Mouse (Mus musculus) liver, embryonic 12.5 days (tissue): ENCODE measurements at regions not wholly inside any gene's neighbourhood (a gene's known extent, or its start where the extent isn't known, plus 50 kb on each side); places are given as distances from the start of the nearest gene placed in this dataset.

ENCODE experiments used
- ATAC-seq: fragments of 200-750 bp; cut with Nextera tagmentation; 2 replicates; pipeline ENCODE4 v1.8.0; 2017; ENCODE audit warnings: moderate number of reproducible peaks, mild to moderate bottlenecking, moderate library complexity
- H3K27ac ChIP-seq: fragments of 300-500 bp; sonication (generic); 2 replicates; pipeline ENCODE4 v1.5.1; 2016; ENCODE audit warnings: mild to moderate bottlenecking
- H3K27me3 ChIP-seq: fragments of 300-500 bp; sonication (generic); replicated peaks from 2 replicates; pipeline ENCODE4 v1.6.1; 2016; ENCODE audit warnings: mild to moderate bottlenecking, moderate library complexity
- H3K36me3 ChIP-seq: fragments of 300-500 bp; sonication (generic); 2 replicates; pipeline ENCODE4 v1.6.1; 2016; ENCODE audit warnings: mild to moderate bottlenecking, moderate library complexity
- H3K4me1 ChIP-seq: fragments of 300-500 bp; sonication (generic); 2 replicates; pipeline ENCODE4 v1.6.1; 2016
- H3K4me2 ChIP-seq: fragments of 300-500 bp; sonication (generic); 2 replicates; pipeline ENCODE4 v1.6.1; 2016; ENCODE audit warnings: mild to moderate bottlenecking, moderate library complexity
- H3K4me3 ChIP-seq: fragments of 300-500 bp; sonication (generic); 2 replicates; pipeline ENCODE4 v1.5.1; 2016; ENCODE audit warnings: mild to moderate bottlenecking, moderate library complexity
- H3K9ac ChIP-seq: fragments of 300-500 bp; sonication (generic); 2 replicates; pipeline ENCODE4 v1.6.1; 2016; ENCODE audit warnings: mild to moderate bottlenecking, moderate library complexity
- H3K9me3 ChIP-seq: fragments of 300-500 bp; sonication (generic); replicated peaks from 2 replicates; pipeline ENCODE4 v1.6.1; 2016; ENCODE audit warnings: mild to moderate bottlenecking, moderate library complexity
- WGBS: fragments of 180-500 bp; shearing (Covaris S2); methylation state at CpG from one replicate; pipeline ENCODE4 v1.1.7; 2016; ENCODE audit not compliant: insufficient replicate concordance; 5-methylcytosine and 5-hydroxymethylcytosine counted together

DNA sequence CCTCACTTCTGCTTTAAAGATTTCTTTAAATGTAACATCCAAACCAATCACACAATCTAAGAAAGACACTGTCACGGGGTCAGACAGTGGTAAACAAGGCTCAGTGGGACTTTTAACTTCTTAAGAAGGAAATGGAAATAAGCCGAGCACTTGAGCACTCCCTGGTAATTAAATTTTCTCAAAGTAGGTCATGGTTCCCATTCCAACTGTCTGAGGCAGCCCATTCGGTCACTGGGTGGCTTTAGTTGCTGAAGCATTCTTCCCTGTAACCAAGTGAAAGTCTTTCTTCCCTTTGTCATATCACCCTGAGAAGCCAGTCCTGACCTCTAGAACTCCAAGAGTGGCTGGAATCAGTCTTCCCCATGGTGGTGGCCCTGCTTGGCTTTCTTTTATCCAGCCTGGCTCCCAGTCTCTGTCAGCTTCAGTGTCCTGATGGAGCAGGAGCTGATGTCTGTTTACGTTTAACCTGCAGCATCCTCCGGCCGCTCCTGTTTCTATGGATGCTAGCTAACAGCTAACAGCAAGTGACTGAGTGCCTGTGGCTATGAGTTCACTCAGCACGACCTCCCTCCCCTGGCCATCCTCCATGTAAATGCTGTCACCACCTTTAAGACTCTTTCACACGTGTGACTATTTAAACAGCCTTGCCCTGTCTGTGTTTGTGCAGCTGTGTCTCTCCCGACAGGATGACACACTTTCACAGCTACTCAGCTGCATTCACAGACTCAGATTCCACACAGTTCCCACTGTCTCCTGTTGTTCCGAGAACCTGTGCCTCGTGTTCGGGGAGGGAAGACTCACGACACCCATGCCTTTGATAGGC, 82.0 kb upstream of the Pabpc6 start:
- H3K9me3 ChIP-seq = no peaks in the 10 kb centered on the region
- H3K4me3 ChIP-seq = no peak overlapping the region
- H3K27me3 ChIP-seq = no peaks in the 10 kb centered on the region
- 61% methylated on average over 13 of the region's 13 CpGs for WGBS
- ATAC-seq = no peak
- H3K4me1 ChIP-seq = no peaks in the 10 kb centered on the region
- H3K27ac ChIP-seq = no peak overlapping the region
- no peak overlapping the region for H3K4me2 ChIP-seq
- no peaks in the 10 kb centered on the region for H3K36me3 ChIP-seq
- H3K9ac ChIP-seq = no peak overlapping the region

DNA sequence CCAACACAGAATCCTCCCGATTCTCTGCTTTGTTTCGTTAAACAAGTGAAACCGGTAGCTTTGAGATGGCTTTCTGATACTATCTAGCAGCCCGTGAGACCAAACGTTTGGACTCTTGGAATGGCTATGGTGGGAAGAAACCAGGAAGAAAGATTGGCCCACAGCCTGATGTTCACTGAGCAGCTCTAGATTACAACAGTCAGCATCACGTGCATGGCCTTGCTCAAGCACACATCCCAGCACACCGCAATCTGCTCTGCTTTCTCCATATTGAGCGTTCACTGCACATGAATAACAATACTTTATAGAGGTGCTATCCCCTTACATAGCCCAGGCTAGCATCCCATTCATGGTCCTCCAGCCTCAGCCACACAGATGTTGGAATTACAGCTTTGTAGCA, 80.5 kb upstream of the Pabpc6 start:
- no peaks in the 10 kb centered on the region for H3K9me3 ChIP-seq
- no peak overlapping the region for H3K4me2 ChIP-seq
- no peaks in the 10 kb centered on the region for H3K36me3 ChIP-seq
- no peak overlapping the region for H3K27ac ChIP-seq
- H3K4me1 ChIP-seq = no peaks in the 10 kb centered on the region
- no peak for ATAC-seq
- H3K27me3 ChIP-seq = no peaks in the 10 kb centered on the region
- 76% methylated on average over 8 of the region's 8 CpGs for WGBS
- H3K9ac ChIP-seq = no peak overlapping the region
- no peak overlapping the region for H3K4me3 ChIP-seq

DNA sequence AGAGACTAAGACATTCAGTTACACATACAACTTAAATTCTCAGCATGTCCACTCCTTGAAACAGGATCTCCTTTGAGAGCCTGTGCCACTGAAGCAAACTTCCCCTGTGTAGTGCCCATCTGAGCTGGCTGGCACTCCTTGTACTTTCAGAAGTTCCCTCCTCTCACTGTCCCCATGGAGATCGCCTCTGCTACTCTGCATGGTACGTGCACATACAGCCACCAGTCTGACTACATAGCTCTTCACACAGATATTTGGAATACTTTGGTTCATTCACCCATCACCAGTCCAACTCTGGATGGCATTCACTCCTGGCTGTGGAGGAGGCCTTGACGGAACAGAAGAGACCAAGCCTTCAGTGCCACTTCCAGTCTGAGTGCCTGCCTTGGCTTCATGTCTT, 79.8 kb upstream of the Pabpc6 start:
- Histone ChIP-seq H3K4me2 (no peak overlapping the region), H3K27ac (no peak overlapping the region), H3K27me3 (no peaks in the 10 kb centered on the region), H3K9me3 (no peaks in the 10 kb centered on the region), H3K4me3 (no peak overlapping the region), H3K4me1 (no peaks in the 10 kb centered on the region), H3K36me3 (no peaks in the 10 kb centered on the region), H3K9ac (no peak overlapping the region)
- WGBS = 70% methylated on average over 3 of the region's 3 CpGs
- ATAC-seq = no peak

DNA sequence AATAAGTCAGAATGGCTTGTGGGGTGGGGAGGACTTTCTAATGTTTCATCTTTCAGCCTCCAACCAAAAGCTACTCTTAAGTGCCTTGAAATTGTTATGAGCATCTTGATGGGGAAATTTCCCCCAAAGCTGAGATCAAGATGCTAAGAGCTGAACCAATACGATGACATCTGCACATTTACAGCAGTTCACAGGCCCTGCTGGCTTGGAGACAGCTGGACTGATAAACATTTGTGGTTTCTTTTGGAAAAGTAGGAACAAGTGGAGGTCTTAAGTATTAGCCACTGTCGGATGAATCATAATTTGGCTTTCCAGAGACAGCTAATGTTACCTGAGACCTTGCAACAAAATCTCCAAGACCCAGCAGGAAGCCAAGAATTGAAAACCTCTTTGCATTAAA, 78.4 kb upstream of the Pabpc6 start:
- no peak for ATAC-seq
- Histone ChIP-seq H3K27me3 (no peaks in the 10 kb centered on the region), H3K4me1 (no peaks in the 10 kb centered on the region), H3K9ac (no peak overlapping the region), H3K4me2 (no peak overlapping the region), H3K36me3 (no peaks in the 10 kb centered on the region), H3K27ac (no peak overlapping the region), H3K9me3 (no peaks in the 10 kb centered on the region), H3K4me3 (no peak overlapping the region)
- 71% methylated on average over 2 of the region's 2 CpGs for WGBS

DNA sequence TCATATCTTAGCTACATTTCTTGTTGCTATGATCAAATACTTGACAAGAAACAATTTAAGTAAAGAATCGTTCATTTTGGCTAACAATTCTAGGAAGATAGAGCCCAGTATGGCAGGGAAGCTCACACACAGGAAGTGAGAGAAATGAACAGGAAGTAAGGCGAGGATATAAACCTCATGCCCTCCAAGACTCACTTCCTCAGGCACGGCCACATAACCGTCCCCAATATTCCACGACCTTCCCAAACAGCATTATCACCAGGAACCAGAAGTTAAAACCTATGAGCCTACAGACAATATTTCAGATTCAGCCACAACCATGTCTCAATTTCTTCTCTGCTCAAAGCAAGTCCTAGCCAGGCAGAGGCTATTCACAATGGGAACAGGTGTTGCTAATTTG, 73.8 kb upstream of the Pabpc6 start:
- Histone ChIP-seq H3K27ac (no peak overlapping the region), H3K27me3 (no peaks in the 10 kb centered on the region), H3K4me1 (no peaks in the 10 kb centered on the region), H3K9me3 (no peaks in the 10 kb centered on the region), H3K4me3 (no peak overlapping the region), H3K9ac (no peak overlapping the region), H3K4me2 (no peak overlapping the region), H3K36me3 (no peaks in the 10 kb centered on the region)
- no peak for ATAC-seq
- WGBS = 40% methylated on average over 5 of the region's 5 CpGs

DNA sequence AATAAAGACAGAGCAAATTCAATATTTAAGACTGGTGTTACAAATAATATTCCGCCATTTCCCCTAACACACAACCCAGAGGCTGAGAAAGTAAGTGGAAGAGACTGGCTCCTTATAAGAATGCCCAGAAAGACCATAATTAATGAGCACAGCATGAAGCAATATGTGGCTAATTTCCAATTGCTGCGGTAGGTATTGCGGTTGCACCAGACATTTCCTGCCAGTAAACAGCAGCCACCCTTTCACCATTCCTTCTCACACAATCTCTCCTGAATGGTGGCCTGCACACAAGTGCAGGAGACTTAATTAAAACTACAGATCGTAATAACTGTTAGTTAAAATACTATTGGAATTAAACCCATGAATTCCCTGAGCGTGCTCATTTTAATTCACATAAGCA, 71.8 kb upstream of the Pabpc6 start:
- Histone ChIP-seq H3K4me1 (no peaks in the 10 kb centered on the region), H3K9ac (no peak overlapping the region), H3K9me3 (no peaks in the 10 kb centered on the region), H3K36me3 (no peaks in the 10 kb centered on the region), H3K27me3 (no peaks in the 10 kb centered on the region), H3K27ac (no peak overlapping the region), H3K4me3 (no peak overlapping the region), H3K4me2 (no peak overlapping the region)
- ATAC-seq = no peak
- WGBS = 69% methylated on average over 5 of the region's 5 CpGs

DNA sequence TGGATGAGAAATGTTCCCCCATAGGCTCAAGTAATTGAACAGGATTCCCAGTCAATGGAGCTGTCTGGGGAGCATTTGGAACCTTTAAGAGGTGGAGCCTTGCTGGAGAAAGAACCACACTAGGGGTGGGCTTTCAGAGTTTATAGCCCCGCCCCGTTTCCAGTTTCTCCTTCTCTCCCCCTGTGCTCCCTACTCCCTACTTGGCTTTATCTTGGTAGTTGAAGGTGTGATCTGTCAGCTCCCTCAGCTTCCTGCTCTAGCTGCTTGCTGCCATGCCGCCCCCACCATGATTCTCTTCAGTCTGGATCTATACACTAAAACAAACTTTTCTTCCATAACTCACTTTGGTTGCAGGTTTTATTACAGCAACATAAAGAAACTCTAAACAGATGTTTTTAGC, 59.5 kb upstream of the Pabpc6 start:
- no peaks in the 10 kb centered on the region for H3K36me3 ChIP-seq
- 19% methylated on average over 3 of the region's 3 CpGs for WGBS
- H3K4me2 ChIP-seq = no peak overlapping the region
- no peak overlapping the region for H3K4me3 ChIP-seq
- no peaks in the 10 kb centered on the region for H3K4me1 ChIP-seq
- ATAC-seq = no peak
- no peaks in the 10 kb centered on the region for H3K9me3 ChIP-seq
- H3K9ac ChIP-seq = no peak overlapping the region
- no peak overlapping the region for H3K27ac ChIP-seq
- H3K27me3 ChIP-seq = no peaks in the 10 kb centered on the region

DNA sequence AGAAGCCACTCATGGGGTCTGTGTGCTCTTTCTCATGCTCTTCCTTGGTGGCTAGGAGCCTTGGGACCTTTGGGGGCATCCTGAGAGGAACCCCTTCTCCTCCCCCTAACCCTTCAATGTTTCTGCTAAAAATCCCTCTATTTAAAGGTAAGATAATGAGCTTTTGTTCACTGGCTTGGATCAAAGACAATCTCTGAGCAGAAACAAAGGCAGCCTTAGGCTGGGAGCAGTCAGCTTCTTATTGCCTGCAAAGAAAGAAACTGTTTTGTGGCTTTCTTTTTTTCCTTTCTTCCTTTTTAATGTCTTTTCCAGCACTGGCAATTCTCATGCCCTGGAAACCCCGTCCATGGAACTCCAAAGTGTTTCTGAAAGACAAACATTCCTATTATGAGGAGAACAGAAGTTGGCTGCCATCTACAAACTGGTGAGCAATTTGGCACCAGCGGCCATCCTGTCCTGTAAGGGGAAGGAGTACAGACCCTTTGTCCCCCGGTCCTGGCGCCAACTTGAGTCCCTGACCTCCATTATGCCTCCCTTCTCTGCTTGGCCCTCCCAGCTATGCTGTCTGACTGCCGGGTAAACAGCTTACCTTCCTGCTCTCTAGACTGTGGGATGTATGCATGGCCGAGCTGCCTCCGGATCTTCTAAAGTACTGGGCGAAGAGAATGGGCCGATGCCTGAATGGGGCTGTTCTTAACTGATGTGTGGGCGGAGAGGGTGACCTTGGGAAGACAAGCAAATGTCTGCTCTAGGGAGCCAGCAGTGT, 56.4 kb upstream of the Pabpc6 start:
- ATAC-seq = no peak
- Histone ChIP-seq H3K27me3 (no peaks in the 10 kb centered on the region), H3K36me3 (no peaks in the 10 kb centered on the region), H3K9me3 (no peaks in the 10 kb centered on the region), H3K4me2 (no peak overlapping the region), H3K9ac (no peak overlapping the region), H3K4me3 (no peak overlapping the region), H3K27ac (no peak overlapping the region), H3K4me1 (no peaks in the 10 kb centered on the region)
- WGBS = 61% methylated on average over 10 of the region's 10 CpGs

DNA sequence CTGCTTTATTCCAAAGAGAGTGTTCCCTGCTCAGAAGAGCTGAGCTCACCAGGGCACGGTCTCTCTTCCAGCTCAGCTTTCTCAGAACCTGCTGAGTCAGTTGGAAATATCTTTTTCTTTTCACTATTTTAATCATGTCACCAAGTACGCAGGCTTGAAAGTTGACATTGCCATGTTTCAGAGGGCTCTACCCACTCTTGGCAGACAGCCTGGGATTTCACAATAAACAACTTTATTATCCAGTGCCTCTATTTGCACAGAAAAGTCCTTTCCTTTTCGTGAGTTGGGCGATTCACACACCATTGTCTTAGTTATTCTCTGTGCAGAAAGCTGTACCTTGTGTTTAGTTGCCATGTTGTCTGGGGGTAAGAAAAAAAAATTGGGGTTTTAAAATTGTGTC, 54.0 kb upstream of the Pabpc6 start:
- Histone ChIP-seq H3K4me2 (no peak overlapping the region), H3K9me3 (no peaks in the 10 kb centered on the region), H3K4me3 (no peak overlapping the region), H3K27me3 (no peaks in the 10 kb centered on the region), H3K27ac (no peak overlapping the region), H3K9ac (no peak overlapping the region), H3K36me3 (no peaks in the 10 kb centered on the region), H3K4me1 (no peaks in the 10 kb centered on the region)
- 56% methylated on average over 4 of the region's 4 CpGs for WGBS
- ATAC-seq = no peak

DNA sequence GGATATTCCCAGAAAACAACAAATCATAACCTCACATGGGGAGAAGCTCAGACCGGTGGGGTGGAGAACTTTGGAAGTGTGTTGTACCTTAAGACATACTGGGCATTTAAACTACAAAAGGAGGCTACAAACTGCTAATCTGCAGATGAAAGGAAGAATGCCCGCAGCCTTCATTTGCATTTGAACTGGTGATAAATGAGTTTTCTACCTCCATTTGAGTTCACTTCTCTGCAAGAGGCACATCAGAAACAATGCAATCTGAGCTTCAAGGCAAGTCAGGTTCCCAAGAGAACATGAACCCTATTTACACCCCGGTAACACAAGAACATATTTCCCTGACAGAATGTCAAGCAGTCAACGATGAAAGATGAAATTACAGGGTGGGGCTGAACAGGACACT, 53.2 kb upstream of the Pabpc6 start:
- Histone ChIP-seq H3K9ac (no peak overlapping the region), H3K27ac (no peak overlapping the region), H3K27me3 (no peaks in the 10 kb centered on the region), H3K4me2 (no peak overlapping the region), H3K4me3 (no peak overlapping the region), H3K36me3 (no peaks in the 10 kb centered on the region), H3K9me3 (no peaks in the 10 kb centered on the region), H3K4me1 (no peaks in the 10 kb centered on the region)
- ATAC-seq = no peak
- 22% methylated on average over 4 of the region's 4 CpGs for WGBS
